Mouse (Mus musculus) left cerebral cortex, adult 2 months (tissue): ENCODE results near the gene Cdk2ap2. TPM values are rescaled to one million over a fixed set of nuclear protein-coding genes. Genes with fewer than 3 reads are reported as not detected.
A peak's percentile ranks its signal among the peaks of the same experiment; 100 is the strongest.
"Not testable (repeated sequence)": the region's sequence is repeated elsewhere in the genome, so short reads cannot be mapped to it uniquely, and the experiment has no call there.

Experiments
- DNase-seq, 2 experiments: peaks; one replicate each; pipeline ENCODE4 v3.0.0; 2021 to 2022; ENCODE audit warnings: low spot score in 2 of 2, mixed read lengths in 1 of 2; ENCODE audit errors: extremely low spot score in 1 of 2
- H3K27ac ChIP-seq: fragments of 200-600 bp; 2 replicates; pipeline ENCODE4 v1.8.1; 2022
- H3K4me3 ChIP-seq: fragments of 200-600 bp; 2 replicates; pipeline ENCODE4 v1.8.1; 2022
- CTCF ChIP-seq: fragments of 200-600 bp; IDR thresholded peaks from 2 replicates; pipeline ENCODE4 v1.8.1; 2022; ENCODE audit warnings: antibody characterized with exemption, mild to moderate bottlenecking, moderate library complexity
- intact Hi-C: fragments of 180-260 bp; cut with DNase I; formaldehyde crosslinking; loops from one replicate; pipeline ENCODE4 v1.15.1; 2025
- long read RNA-seq, 2 experiments: library from polyadenylated mRNA; stranded (forward); transcript quantifications; one replicate each; pipeline ENCODE4 v2.0.0; 2021; ENCODE audit warnings: borderline mapping rate in 2 of 2
- total RNA-seq, 2 experiments: library from RNA; stranded (reverse); gene quantifications; 2 replicates each; pipeline ENCODE4 v1.2.3; 2021

Gene Cdk2ap2
- 10 to 100 TPM; 28.4 to 32.5 TPM for total RNA-seq
- long read RNA-seq, experiment 1, transcript Cdk2ap2-201 (4 exons, 1,080 nt), result major isoform, 31 of 38 reads
- long read RNA-seq, experiment 1, partial matches to known transcripts, result 1 of 38 reads
- long read RNA-seq, experiment 1, other reads (novel, unspliced or antisense), result 1 of 38 reads
- long read RNA-seq, experiment 2, transcript Cdk2ap2-201 (4 exons, 1,080 nt), result major isoform, 15 of 21 reads
- long read RNA-seq, experiment 2, partial matches to known transcripts, result 2 of 21 reads
- long read RNA-seq, experiment 2, other reads (novel, unspliced or antisense), result 0 of 21 reads

DNA sequence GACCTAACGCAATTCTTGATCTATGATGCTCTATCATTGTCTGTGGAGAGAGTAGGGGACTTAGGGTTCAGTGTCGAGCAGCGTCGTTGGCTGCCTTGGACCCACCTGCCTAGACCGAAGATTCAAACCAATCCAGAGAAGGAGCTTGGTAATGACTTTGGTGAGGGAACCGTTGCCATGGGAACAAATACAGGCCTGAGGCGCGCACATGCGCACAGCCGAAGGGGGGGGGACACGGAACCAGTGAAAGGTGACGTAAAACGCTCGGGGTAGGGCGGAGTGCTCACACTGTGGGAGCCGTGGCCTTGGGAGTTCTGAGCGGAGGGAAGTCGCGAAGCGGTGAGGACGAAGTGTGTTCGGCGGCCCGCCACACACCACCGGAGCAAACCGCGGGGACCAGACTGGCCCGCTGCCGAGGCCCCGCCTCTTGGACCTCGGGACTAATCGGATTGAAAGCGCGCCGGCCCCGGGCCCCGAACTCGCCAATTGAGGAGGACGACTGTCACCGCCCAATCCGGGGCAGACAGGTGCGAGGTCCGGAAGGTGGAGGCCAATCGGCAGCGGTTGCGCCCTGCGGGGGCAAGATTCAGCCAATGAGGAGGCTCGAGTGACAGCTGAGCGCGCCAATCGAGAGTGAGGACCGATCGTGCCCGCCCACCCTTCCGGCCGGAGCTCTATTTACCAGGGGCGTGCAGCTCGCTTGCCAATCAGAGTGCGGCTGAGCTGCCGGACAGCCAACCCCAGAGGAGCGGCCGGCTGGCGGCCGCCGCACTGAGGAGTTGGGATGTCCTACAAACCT lies at the start of gene Cdk2ap2:
Cdk2ap2 (plus strand) TSS at position 541 of the 799 bp plus-strand sequence.
- TF ChIP-seq CTCF, result no peak; the same call in 1 of the 2 replicates
- H3K27ac ChIP-seq, result peak within 1 kb of the TSS; percentile 94
- intact Hi-C loops, result loop anchor here (2.0 to 5.0 kb wide), 2 partner anchors 105 to 134 kb away; partner anchors contain the start of genes Pold4 and Rad9a
- peak; percentile 100 for DNase-seq
- H3K4me3 ChIP-seq, result peak within 1 kb of the TSS; percentile 70

GRCm38 (mm10) chr19:4047859-4048258 lies 49.1 kb upstream of the Cdk2ap2 start:
- Histone ChIP-seq H3K4me3 (no peak overlapping the region), H3K27ac (no peak overlapping the region)
- intact Hi-C loops, result loop anchor here (1.0 kb wide), 1 partner anchor 29 kb away; no protein-coding TSS in a partner anchor
- peak; percentile 79 for TF ChIP-seq CTCF
- DNase-seq, result peak; percentile 58

- H3K27ac ChIP-seq, DNase-seq, intact Hi-C loops: not testable (repeated sequence)
These were observed 47.9 kb upstream of the Cdk2ap2 start for GRCm38 (mm10) chr19:4049069-4049468.

DNA sequence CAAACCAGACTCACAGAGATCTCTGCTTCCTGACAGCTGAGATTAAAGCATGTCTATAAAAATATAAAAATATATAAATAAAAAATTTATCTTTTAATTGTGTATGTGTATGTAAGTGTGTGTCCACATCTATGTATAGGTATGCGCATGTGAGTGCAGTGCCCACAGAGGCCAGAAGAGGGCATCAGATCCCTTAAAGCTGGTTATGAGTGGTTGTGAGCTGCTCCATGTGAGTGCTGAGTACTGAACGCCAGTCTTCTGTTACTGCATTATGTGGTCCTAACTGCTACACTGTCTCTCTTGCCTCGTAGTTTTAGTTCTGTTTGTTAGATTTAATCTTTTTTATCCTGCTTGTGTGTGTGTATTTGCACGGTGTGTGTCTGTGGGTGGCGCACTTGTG lies 46.0 kb upstream of the Cdk2ap2 start:
- H3K4me3 ChIP-seq, result no peak overlapping the region
- H3K27ac ChIP-seq, result no peak overlapping the region
- intact Hi-C loops, result no loop called here
- no peak for DNase-seq
- no peak; the same call in 1 of the 2 replicates for TF ChIP-seq CTCF

More at GRCm38 (mm10) chr19:4049069-4049468, 47.9 kb upstream of the Cdk2ap2 start:
- H3K4me3 ChIP-seq, result not testable (repeated sequence)
- peak; percentile 9 for TF ChIP-seq CTCF

DNA sequence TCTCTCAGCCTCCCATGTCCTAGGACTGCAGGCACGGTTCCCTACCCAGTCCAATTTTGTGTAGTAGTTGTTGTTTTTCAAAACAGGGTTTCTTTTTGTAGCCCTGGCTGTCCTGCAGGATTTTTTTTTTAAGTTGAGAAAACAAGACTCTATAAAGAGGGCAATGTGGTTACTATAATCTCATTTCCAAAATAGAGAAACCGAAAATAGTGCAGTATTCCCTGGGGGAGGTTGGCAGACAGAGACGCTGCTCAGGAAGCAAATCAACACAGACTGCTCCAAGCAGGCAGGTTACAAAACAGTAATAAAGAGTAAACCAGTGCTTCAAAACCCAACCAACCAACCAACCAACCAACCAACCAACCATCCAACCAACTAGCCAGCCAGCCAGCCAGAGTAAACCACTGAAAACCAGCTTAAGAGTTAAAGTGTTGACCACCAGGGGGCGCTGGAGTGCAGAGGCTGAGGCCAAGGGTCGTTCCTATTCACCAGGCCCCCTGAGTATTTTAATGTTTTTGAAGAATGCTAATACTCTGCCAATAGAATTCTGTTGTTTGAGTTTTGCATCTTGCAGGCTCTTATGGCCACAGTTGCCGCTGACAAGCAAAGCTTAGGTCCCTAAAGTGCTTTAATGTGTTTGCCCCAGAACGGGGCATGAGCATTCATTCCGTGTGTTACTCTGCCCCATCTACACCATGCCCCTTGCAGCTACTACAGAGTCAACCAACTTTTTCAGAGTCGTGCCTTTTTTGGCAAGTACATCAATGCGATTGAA lies 45.1 kb upstream of the Cdk2ap2 start:
- H3K27ac ChIP-seq, result no peak overlapping the region
- no peak overlapping the region for H3K4me3 ChIP-seq
- peak; percentile 28 to 35 for DNase-seq
- peak; percentile 73 for TF ChIP-seq CTCF
- intact Hi-C loops, result loop anchor here (2.0 kb wide), 1 partner anchor 29 kb away; the partner anchor contains the start of gene Cabp2

GRCm38 (mm10) chr19:4052516-4053030 lies 44.4 kb upstream of the Cdk2ap2 start:
- DNase-seq, result no peak
- TF ChIP-seq CTCF, result no peak
- Histone ChIP-seq H3K4me3 (no peak overlapping the region), H3K27ac (no peak overlapping the region)
- intact Hi-C loops, result loop anchor here (2.0 kb wide), 1 partner anchor 28 kb away; the partner anchor contains the start of gene Cabp2

DNA sequence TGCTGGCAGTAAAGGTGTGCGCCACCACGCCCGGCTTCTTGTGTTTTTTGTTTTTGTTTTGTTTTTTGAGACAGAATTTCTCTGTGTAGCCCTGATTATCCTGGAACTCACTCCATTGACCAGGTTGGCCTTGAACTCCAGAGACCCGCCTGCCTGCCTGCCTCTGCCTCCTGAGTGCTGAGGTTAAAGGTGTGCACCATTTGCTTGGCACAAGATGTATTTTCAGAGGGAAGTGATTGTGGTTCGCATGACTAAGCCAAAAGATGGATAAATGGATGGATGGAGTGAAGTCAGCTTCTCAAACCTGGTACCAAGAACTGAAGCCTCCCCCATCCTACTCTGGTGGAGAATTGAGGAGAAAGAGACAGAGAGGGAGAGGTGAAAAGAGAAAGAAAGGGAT lies 42.4 kb upstream of the Cdk2ap2 start:
- DNase-seq, result no peak
- intact Hi-C loops, result no loop called here
- Histone ChIP-seq H3K4me3 (no peak overlapping the region), H3K27ac (no peak overlapping the region)
- TF ChIP-seq CTCF, result no peak

GRCm38 (mm10) chr19:4055216-4055946 lies 41.6 kb upstream of the Cdk2ap2 start:
- no peak overlapping the region for H3K27ac ChIP-seq
- no peak overlapping the region for H3K4me3 ChIP-seq
- intact Hi-C loops, result no loop called here
- no peak for DNase-seq
- no peak for TF ChIP-seq CTCF

DNA sequence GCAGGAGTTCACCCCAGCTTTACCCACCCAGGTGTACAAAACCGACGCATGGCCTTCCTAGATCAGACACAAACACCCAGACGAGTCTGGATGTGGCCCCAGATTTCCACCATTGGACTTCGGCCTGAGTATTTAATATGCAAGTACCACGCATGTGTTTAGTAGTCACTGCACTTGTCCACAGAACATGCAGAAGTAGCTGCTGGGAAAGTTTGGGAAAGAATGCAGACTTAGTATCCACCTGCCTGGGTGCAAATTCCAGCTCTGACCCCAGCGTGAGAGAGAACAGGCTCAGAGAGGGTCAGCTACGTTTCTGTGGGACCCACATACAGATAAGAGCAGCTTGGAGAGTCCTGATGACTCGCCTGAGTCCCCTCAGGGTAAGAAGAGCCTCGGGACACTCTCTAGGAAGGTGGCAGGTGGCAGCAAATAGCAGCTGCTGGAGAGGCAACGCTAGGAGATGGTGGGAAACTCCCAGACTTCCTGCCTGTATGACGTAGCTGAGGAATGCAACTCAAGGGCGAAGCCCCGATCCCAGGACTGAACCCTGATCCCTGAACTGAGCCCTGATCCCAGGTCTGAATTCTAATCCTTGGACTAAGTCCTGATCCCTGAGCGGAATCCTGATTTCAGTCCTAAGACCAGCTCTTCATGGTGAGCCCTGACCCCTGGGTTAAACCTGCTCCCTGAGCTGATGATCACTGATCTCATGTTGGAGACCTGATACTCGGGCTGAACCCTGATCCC lies 40.9 kb upstream of the Cdk2ap2 start:
- no peak overlapping the region for H3K4me3 ChIP-seq
- no peak overlapping the region for H3K27ac ChIP-seq
- intact Hi-C loops, result no loop called here
- no peak for TF ChIP-seq CTCF
- DNase-seq, result no peak

DNA sequence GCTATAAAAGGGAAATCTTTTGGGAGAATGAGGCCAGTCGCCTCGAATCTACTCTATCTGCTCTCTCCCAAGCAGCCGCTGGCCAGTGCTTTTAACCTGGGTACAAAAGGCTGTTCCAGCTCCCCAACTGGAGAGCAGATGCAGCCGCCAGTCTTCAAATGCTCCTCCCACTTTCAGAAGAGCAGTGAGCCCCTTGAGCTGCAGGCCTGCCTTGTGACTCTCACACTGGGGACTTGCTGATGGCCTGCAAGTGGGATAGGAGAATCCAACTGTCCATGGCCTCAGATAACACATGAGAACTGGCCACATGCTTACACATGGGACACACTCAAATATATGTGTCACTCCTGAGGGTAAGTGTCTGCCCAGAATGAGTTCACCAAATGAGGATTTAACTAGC lies 40.3 kb upstream of the Cdk2ap2 start:
- Histone ChIP-seq H3K4me3 (no peak overlapping the region), H3K27ac (no peak overlapping the region)
- DNase-seq, result no peak
- intact Hi-C loops, result no loop called here
- no peak for TF ChIP-seq CTCF
